Mouse (Mus musculus): ENCODE results near the gene Pilrb2.
A peak's percentile ranks its signal among the peaks of the same experiment; 100 is the strongest.
"Not testable (repeated sequence)": the region's sequence is repeated elsewhere in the genome, so short reads cannot be mapped to it uniquely, and the experiment has no call there.

The Pilrb2 gene

DNA sequence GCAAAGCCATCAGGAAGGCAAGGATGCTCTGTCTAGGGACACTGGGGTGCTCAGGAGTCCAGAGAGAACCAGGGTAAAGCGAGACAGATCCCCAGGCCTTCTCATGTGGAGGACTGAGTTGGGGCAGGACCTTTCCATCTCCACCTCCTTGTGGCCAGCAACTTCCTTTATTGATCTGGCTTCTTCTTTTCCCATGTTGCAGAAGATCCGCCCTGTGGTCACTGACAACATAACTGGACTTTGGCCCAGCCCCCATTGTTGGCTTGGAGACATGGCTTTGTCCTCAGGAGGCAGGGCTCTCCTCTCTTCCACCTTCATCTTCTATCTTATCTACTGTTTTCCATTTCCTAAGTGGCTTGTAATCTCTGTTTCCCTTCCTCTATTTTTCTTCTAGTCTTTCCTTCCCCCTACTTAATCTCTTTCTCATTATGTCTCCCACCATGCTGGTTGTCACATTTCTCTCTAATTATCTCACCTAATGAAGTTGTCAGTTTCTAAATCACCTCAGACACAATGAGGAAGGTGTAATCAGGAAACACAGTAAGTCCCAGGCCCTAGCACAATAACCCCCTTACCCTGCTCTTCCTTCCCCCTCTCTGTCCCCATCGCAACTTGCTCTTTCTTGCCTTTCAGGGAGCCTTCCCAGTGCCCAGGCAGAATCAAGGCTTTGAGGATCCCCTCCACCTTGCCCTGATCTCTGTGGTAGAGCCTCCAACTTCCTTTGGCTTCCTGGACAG, at the start of gene Pilrb2:
Gene Pilrb2, minus strand, starts transcription at position 172 of the 737 bp plus-strand sequence.
- not testable (repeated sequence) for DNase-seq (ENCODE audit: low spot score in 2 of 2)

DNA sequence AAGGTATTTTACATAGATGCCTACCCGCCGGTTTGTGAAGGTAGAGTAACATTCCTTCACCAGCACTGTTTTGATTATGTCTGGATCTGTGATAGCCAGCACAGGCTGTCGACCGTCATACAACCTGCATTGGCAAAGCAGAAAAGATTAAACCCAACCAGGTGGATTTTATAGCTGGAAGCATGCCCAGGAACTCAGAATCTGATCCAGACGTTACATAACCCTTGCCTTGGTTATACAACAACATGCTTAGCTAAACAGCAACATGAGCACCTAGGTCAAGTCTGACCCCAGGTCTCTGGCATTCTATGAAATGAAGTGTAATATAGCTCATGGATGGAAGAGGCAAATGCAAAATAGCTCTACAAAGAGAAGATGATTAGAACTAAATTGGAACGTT, 43.9 kb upstream of the Pilrb2 start:
- no peak for DNase-seq (ENCODE audit: low spot score in 2 of 2)

DNA sequence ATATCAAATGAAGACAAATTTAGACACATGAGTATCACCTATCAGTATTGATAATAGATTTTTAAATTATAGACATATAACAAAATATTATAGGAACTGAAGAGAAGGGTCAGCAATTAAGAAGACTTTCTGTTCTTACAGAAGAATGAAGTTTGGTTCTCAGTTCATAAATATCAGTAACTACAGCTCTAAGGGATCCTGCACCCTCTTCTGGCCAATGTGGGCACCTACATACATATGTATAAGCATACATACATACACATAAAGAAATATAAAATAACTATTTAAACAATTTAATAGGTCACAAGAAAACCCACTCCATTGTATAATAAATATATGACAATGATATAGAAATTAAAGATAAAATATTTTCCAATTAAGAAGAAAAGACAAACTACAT, 42.9 kb upstream of the Pilrb2 start:
- no peak for DNase-seq (ENCODE audit: low spot score in 2 of 2)

DNA sequence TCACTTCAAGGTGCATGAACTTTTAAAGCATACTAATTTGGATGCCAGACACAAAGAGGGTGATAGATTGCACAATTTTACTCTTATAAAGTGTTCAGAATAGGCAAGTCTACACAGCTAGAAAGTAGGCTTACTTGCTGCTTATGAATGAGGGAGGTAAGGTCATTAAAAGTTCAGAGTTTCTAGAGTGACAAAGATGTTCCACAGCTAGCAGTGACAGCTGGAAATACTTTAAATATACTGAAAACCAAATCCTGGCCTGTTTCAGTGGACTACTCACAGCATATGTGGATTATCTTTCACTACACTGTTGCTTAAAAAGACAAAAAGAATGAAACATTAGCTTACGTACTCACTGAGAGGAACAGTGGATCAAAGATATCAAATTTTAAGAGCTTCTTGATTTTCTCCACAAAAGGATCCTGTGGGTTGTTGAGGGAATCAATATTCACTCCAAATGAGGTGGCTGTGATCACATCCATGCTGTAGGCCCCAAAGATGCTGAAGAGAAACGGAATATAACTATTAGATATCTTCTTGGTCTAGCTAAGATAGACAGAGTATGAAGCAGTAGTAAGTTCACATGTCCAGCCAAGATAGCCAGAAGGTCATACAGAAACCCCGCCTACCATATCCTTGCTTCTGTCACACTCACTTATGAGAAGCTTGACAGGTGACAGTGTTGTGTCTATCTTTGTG, 38.1 kb upstream of the Pilrb2 start:
- no peak for DNase-seq (ENCODE audit: low spot score in 2 of 2)

DNA sequence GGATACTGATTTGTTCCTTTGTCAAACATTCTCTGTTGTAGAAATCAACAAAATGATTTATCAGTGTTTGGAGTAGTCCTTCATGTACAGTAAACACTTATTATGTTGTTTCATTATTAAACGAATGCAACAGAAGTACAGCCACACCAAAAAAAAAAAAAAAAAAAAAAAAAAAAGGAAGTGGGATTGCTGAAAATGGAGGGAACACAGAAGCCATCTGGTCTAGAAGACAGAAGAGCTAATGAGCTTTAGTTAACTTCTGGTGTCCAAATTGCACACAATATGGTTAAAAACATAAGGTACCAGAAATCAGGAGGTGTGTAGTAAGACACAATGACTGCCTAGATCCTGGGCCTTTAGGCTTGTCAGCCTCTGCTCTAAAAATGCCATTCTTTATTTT, 26.2 kb upstream of the Pilrb2 start:
- no peak for DNase-seq (ENCODE audit: low spot score in 2 of 2)

DNA sequence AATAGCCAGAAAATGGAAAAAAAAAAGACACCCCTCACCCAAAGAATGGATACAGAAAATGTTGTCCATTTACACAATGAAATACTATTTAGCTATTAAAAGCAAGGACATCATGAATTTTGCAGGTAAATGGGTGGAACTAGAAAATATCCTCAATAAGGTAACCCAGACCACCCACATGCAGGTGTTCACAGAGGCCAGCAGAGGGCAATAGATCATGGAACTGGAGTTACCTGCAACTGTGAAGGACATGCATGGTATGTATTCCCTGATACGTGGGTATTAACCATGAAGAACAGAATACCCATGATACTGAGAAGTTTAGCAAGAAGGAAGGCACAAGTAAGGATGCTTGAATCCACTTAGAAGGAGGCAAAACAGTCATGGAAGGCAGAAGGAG, 21.3 kb upstream of the Pilrb2 start:
- DNase-seq (ENCODE audit: low spot score in 2 of 2): no peak

DNA sequence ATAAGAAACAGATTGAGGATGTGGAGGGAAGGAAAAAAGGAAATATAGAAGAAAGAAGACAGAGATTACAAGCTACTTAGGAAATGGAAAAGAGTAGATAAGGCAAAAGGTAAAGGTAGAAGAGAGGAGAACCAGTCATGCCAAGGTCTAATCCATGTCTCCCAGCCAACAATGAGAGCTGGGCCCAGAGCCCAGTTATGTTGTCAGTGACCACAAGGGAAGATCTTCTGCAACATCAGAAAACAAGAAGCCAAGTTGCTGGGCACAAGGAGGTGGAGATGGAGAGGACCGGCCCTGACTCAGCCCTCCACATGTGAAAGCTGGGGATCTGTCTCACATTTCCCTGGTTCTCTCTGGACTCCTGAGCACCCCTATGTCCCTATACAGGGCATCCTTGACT, 16.1 kb upstream of the Pilrb2 start:
- DNase-seq (ENCODE audit: low spot score in 2 of 2): no peak

DNA sequence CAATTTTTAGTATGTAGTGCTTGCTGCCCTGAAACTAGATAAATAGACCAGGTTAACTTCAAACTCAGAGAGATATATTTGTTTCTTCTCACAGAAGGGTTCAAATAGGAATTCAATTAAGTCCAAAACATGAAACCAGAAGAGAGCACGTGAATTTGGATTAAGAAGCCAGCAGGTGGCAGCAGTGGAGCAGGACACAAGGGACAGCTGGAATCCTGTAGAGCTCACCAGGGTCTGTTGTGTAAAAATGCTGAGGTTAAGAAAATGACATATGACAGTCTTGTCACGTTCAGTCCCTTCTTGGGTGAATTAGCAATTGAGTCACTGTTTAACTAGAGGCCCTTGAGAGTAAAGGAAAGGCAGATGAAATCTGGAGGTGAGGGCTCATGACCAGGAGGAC, 14.3 kb upstream of the Pilrb2 start:
- peak; percentile 63 to 81 for DNase-seq (ENCODE audit: low spot score in 2 of 2)

DNA sequence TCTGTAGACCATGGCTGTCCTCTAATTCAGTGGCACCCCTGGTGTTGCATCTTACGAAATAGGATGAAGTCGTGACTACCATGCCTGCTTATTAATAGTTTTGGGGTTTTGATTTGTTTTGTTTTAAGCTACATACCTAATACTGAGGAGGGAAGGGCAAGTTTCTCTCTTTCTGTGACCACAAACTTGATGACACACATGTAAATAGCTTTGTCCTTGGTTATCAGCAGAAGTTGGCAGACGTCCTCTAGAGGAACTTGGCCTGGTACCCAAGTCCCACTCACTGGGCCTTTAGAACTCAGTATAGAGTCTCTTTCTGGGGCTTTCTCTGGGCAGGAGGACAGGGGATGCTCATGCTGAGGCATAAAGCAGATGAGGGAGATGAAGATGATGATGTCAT, 11.7 kb upstream of the Pilrb2 start:
- no peak for DNase-seq (ENCODE audit: low spot score in 2 of 2)

DNA sequence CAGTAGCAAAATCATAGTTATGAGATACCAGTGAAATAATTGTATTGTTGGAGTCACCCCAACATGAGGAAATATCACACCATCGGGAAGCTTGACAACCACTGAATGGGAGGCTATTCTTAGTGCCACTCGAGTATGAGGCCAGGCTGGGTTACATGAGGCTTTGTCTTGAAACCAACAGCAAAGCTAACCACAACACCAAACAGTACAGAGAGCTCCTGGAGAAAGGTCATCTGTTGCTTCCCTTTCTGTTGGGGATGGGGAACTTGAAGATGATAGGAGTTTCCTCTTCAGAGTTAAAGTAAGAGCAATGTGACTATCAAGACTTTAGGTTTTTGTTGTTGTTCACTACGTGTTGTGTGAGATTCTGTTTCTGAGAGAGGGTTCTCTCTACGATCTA, 11.3 kb upstream of the Pilrb2 start:
- no peak for DNase-seq (ENCODE audit: low spot score in 2 of 2)

DNA sequence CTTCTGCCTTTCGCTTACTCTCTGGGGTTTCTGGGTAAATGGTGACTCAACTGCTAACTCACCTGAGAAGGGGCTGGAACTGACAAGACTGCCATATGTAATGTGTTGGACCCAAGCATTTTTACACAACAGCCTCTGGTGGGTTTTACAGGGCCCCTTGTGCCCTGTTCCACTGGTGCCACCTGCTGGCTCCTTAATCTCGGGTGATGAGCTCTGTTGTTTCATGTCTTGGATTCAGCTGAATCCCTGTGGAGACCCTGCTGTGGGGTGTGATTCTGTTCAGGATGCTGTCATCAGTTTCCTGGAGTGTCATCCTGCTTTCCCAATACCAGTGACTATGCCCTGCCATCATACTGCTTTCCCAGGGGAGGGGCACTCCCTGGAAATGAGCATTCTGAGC, 6.2 kb upstream of the Pilrb2 start:
- DNase-seq (ENCODE audit: low spot score in 2 of 2): peak in 1 of 2 experiments; percentile 40

DNA sequence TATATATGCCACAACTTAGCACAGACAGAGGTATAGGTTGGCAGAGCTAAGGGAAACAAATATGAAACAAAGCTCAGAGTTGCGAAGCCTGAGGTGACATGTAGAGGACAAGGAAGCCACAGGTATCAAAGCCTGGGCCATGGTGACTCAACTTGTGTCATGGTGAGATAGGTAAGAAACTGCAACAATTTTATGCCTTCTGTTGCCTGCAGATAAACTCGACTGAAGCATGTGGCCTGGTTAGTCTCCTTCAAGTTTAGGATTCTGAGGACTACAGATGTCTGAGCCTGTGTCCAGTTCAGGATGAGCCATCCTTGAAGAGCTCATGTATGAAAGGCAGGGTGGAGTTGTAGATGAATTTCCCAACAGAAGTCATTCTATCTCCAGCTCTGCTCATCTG, 3.4 kb upstream of the Pilrb2 start:
- DNase-seq (ENCODE audit: low spot score in 2 of 2): no peak

DNA sequence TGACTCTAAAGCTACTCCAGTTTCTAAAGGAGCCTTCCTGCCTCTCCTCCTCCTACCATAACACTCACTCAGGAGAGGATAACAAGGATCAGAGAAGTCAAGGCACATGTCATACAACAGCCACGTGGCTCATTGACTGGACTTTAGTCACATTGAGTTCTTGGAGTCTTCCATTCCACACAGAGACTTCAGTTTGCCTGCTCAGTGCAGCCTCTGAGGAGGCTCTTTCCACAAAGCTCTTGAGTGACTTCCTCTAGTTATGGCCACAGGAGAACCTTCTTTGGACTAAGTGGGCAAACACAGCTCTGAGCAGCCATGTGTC, 727 bp upstream of the Pilrb2 start:
- not testable (repeated sequence) for DNase-seq (ENCODE audit: low spot score in 2 of 2)

DNA sequence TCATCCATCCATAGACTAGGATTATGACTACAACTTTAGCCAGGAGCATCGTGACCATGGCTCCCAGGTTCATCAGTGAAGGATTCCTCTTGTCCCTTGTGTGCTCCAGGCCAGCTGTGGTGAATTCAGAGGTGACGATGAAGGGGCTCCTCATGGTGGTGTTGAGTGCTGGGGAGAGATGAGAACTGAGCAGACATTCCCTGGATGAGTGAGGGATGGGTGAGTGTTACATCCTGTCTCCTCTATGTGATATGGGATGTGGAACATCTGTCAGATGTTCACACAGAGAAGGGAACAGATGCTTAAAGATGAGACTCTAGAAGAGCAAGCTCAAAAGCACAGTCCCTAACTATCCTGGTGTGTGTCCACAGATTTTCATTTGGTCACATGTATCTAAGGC, 3.0 kb downstream of the Pilrb2 start:
- not testable (repeated sequence) for DNase-seq (ENCODE audit: low spot score in 2 of 2)

DNA sequence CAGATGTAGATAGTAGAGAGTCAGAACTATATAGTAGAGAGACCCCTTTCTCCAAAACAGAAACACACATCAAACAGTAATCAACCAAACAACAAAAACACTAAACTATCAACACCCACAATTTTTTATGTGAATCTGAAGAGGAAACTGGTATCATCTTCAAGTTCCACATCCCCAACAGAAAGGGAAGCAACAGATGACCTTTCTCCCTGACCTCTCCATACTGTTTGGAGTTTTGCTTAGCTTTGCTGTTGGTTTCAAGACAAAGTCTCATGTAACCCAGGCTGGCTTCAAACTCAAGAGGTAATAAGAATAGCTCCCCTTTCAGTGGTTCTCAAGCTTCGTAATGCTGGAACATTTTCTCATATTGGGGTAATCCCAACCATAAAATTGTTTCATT, 7.6 kb downstream of the Pilrb2 start:
- DNase-seq (ENCODE audit: low spot score in 2 of 2): not testable (repeated sequence)

DNA sequence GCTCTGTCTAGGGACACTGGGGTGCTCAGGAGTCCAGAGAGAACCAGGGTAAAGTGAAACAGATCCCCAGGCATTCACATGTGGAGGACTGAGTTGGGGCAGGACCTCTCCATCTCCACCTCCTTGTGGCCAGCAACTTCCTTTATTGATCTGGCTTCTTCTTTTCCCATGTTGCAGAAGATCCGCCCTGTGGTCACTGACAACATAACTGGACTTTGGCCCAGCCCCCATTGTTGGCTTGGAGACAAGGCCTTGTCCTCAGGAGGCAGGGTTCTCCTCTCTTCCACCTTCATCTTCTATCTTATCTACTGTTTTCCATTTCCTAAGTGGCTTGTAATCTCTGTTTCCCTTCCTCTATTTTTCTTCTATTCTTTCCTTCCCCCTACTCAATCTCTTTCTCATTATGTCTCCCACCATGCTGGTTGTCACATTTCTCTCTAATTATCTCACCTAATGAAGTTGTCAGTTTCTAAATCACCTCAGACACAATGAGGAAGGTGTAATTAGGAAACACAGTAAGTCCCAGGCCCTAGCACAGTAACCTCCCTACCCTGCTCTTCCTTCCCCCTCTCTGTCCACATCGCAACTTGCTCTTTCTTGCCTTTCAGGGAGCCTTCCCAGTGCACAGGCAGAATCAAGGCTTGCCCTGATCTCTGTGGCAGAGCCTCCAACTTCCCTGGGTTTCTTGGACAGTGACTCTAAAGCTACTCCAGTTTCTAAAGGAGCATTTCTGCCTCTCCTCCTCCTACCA, 13.5 kb downstream of the Pilrb2 start, which contains the start of gene Pilrb1:
Gene Pilrb1, minus strand, starts transcription at position 147 of the 751 bp plus-strand sequence.
- DNase-seq (ENCODE audit: low spot score in 2 of 2): not testable (repeated sequence)

DNA sequence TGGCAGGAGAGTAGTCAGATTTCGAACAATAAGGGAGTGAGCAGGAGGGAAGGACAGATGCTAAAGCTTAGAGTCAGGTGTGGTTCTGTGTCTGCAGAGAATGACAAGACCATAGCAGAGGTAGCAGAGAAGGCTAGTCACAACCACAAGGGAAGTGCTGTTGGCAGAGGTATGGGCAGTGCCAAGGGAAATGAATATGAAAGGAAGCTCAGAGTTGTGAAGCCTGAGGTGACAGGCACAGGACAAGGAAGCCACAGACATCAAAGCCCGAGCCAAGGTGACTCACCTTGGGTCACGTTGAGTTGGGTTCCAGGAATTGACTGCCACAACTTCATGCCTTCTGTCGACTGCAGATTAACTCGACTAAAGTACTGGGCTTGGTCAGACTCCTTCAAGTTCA, 14.7 kb downstream of the Pilrb2 start:
- not testable (repeated sequence) for DNase-seq (ENCODE audit: low spot score in 2 of 2)

DNA sequence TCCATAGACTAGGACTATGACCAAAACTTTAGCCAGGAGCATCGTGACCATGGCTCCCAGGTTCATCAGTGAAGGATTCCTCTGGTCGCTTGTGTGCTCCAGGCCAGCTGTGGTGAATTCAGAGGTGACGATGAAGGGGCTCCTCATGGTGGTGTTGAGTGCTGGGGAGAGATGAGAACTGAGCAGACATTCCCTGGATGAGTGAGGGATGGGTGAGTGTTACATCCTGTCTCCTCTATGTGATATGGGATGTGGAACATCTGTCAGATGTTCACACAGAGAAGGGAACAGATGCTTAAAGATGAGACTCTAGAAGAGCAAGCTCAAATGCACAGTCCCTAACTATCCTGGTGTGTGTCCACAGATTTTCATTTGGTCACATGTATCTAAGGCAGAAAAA, 16.7 kb downstream of the Pilrb2 start:
- not testable (repeated sequence) for DNase-seq (ENCODE audit: low spot score in 2 of 2)

DNA sequence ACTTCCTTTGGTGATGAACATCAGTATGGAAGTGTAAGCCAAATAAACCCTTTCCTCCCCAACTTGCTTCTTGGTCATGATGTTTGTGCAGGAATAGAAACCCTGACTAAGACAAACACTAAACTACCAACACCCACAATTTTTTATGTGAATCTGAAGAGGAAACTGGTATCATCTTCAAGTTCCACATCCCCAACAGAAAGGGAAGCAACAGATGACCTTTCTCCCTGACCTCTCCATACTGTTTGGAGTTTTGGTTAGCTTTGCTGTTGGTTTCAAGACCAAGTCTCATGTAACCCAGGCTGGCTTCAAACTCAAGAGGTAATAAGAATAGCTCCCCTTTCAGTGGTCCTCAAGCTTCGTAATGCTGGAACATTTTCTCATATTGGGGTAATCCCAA, 21.3 kb downstream of the Pilrb2 start:
- not testable (repeated sequence) for DNase-seq (ENCODE audit: low spot score in 2 of 2)

DNA sequence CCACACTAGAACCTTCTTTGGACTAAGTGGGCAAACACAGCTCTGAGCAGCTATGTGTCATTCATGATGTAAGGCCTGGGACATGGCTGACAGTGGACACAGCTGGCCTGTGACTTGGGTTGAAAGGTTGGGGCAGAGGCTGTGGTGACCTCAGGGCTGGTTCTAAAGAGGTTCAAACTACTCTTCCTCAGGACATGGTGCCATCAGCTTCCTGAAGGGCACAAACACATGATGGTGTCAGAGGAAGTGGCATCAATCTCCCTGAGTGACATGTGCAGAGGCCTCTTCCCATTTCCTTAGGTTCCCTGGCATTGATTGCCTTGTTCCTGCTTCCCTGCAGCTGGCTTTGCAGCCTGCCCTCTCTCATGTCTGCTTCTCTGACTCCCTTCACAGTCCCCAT, 34.5 kb downstream of the Pilrb2 start:
- not testable (repeated sequence) for DNase-seq (ENCODE audit: low spot score in 2 of 2)

DNA sequence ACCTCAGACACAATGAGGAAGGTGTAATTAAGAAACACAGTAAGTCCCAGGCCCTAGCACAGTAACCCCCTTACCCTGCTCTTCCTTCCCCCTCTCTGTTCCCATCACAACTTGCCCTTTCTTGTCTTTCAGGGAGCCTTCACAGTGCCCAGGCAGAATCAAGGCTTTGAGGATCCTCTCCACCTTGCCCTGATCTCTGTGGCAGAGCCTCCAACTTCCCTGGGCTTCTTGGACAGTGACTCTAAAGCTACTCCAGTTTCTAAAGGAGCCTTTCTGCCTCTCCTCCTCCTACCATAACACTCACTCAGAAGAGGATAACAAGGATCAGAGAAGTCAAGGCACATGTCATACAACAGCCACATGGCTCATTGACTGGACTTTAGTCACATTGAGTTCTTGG, 35.0 kb downstream of the Pilrb2 start:
- no peak for DNase-seq (ENCODE audit: low spot score in 2 of 2)

DNA sequence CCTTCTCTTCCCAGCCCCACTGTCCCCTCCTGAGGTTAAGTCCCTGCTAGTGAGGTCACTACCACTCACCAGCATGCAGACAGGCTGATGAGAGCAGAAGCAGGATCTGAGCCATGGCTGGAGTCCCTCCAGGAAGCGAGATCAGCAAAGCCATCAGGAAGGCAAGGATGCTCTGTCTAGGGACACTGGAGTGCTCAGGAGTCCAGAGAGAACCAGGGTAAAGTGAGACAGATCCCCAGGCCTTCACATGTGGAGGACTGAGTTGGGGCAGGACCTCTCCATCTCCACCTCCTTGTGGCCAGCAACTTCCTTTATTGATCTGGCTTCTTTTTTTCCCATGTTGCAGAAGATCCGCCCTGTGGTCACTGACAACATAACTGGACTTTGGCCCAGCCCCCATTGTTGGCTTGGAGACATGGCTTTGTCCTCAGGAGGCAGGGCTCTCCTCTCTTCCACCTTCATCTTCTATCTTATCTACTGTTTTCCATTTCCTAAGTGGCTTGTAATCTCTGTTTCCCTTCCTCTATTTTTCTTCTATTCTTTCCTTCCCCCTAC, 35.6 kb downstream of the Pilrb2 start, which contains the start of gene Pilra:
Gene Pilra, minus strand, starts transcription at position 316 of the 555 bp plus-strand sequence.
- DNase-seq (ENCODE audit: low spot score in 2 of 2): not testable (repeated sequence)
